In genomic region chr11:89418644-89419043, GRCm38 (mm10) we compare ENCODE assay signal across 16 mouse cellular contexts.
"Had no signal": no experiment of that assay in that cellular context is flagged by ENCODE, and none has a peak within 500 bp of the region (broad histone marks: within the 10 kb centered on the region; RNA-seq: fewer than 3 reads in every experiment).

No protein-coding gene starts in this region.

- H3K4me1 ChIP-seq: megakaryocyte, embryonic 14.5 days; midbrain, embryonic 15.5 days; neural tube, embryonic 13.5 days; stomach, embryonic 15.5 days had no signal

- H3K27me3 ChIP-seq: lung, embryonic 15.5 days; megakaryocyte, embryonic 14.5 days; midbrain, embryonic 15.5 days; neural tube, embryonic 13.5 days; stomach, embryonic 15.5 days had no signal

- DNase-seq: kidney, adult 18-20 months; kidney, postnatal 10 days; kidney, postnatal 4 days; lung, postnatal 14 days; right cerebral cortex, postnatal 14 days; thymus, adult 2 months; thymus, postnatal 36 days had no signal

- H3K27ac ChIP-seq: left cerebral cortex, adult 2 months; limb, embryonic 10.5 days; lung, embryonic 15.5 days; macrophage; midbrain, embryonic 15.5 days; neural tube, embryonic 13.5 days; stomach, embryonic 15.5 days had no signal

- H3K4me3 ChIP-seq: left cerebral cortex, adult 2 months; limb, embryonic 10.5 days; lung, embryonic 15.5 days; megakaryocyte, embryonic 14.5 days; midbrain, embryonic 15.5 days; neural tube, embryonic 13.5 days; stomach, embryonic 15.5 days had no signal

- H3K9ac ChIP-seq: lung, embryonic 15.5 days; midbrain, embryonic 15.5 days; neural tube, embryonic 13.5 days; stomach, embryonic 15.5 days had no signal

- H3K4me2 ChIP-seq: lung, embryonic 15.5 days; midbrain, embryonic 11.5 days; midbrain, embryonic 15.5 days; neural tube, embryonic 13.5 days; stomach, embryonic 15.5 days had no signal

- H3K36me3 ChIP-seq: limb, embryonic 10.5 days; lung, embryonic 15.5 days; midbrain, embryonic 15.5 days; neural tube, embryonic 13.5 days; stomach, embryonic 15.5 days had no signal

- ATAC-seq: midbrain, embryonic 15.5 days had no signal

- H3K9me3 ChIP-seq: limb, embryonic 10.5 days; lung, embryonic 15.5 days; midbrain, embryonic 15.5 days; neural tube, embryonic 13.5 days; stomach, embryonic 15.5 days had no signal
